Comparison of ENCODE assay signal across 8 mouse cellular contexts in the genomic region with DNA sequence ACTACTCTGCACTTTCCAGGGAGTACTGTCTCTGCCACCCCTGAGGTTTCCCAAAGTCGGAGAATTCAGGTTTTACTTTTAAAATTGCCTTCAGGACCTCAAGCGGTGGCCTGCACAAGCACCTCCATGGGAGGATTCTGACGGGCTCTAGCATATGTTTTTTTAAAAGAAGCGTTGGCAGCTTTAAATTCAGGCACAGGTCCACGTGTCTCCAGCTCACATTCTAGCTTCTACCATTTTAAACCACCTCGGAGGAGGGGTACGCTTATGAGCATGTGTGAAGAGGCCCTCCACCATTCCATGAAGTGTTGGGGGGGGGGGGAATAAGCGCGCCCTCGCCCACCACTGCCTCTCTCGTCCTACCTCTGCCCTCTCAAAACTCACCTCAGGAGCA. TPM values are rescaled to one million over a fixed set of nuclear protein-coding genes. Genes with fewer than 3 reads are reported as not detected.
DNase-seq lines count a peak whose midpoint lies in the region; ATAC-seq and TF ChIP-seq lines count a peak whose summit lies in the region.

No protein-coding gene starts in this region.

- no peaks in the 10 kb centered on the region for H3K27me3 ChIP-seq in heart, embryonic 14.5 days (ENCODE audit: control insufficient read depth, insufficient read depth, low read length)
- H3K27me3 ChIP-seq in limb, embryonic 13.5 days, result no peaks in the 10 kb centered on the region

- H3K9me3 ChIP-seq in heart, embryonic 14.5 days (ENCODE audit: control insufficient read depth, low read length), result no peaks in the 10 kb centered on the region
- H3K9me3 ChIP-seq in limb, embryonic 13.5 days, result no peaks in the 10 kb centered on the region

- H3K4me3 ChIP-seq in heart, embryonic 14.5 days (ENCODE audit: control insufficient read depth in 1 of 2, insufficient read depth in 1 of 2, low read depth in 1 of 2, low read length in 2 of 2), result peak overlapping the region; percentile 89 to 97
- peak overlapping the region; percentile 98 for H3K4me3 ChIP-seq in bone marrow macrophage, adult 2 months (ENCODE audit: insufficient read depth, low read length)
- peak overlapping the region; percentile 93 for H3K4me3 ChIP-seq in limb, embryonic 13.5 days

- ATAC-seq in heart, embryonic 14.5 days (ENCODE audit: insufficient number of reproducible peaks, insufficient read depth, low FRiP score, low read depth), result peak; percentile 19; the same call in 1 of the 2 replicates
- ATAC-seq in granulocyte monocyte progenitor cell, adult 5-6 weeks (replicated peaks; ENCODE audit: poor library complexity, severe bottlenecking), result peak; percentile 10
- ATAC-seq in limb, embryonic 13.5 days (ENCODE audit: low FRiP score, low read depth), result peak; percentile 75

- intact Hi-C loops in heart, postnatal 25 days (cut with DNase I), result loop anchor here (2.0 to 10.0 kb wide), 3 partner anchors 72 to 144 kb away; partner anchors contain the start of gene B230307C23Rik

- peak overlapping the region; percentile 94 for H3K9ac ChIP-seq in heart, embryonic 14.5 days (ENCODE audit: low read length)
- H3K9ac ChIP-seq in limb, embryonic 13.5 days, result peak overlapping the region; percentile 100

- 0 out of 2 replicates have a peak, but pooled peaks cover 6% of the 10 kb centered on the region for H3K36me3 ChIP-seq in heart, embryonic 14.5 days (ENCODE audit: control insufficient read depth, insufficient read depth, low read length)
- H3K36me3 ChIP-seq in limb, embryonic 13.5 days, result peaks cover 18% of the 10 kb centered on the region

- peak overlapping the region; percentile 71 to 99 for H3K27ac ChIP-seq in heart, embryonic 14.5 days (replicated peaks in 1 of 2; ENCODE audit: control insufficient read depth in 1 of 2, insufficient read depth in 1 of 2, low read depth in 2 of 2, low read length in 2 of 2)
- H3K27ac ChIP-seq in bone marrow macrophage, adult 2 months (ENCODE audit: insufficient read depth, low read depth, low read length), result peak overlapping the region; percentile 81
- peak overlapping the region; percentile 100 for H3K27ac ChIP-seq in limb, embryonic 13.5 days

- TF ChIP-seq POLR2A in bone marrow macrophage, adult 2 months (IDR thresholded peaks at IDR 0.05; ENCODE audit: borderline replicate concordance, low read depth, low read length), result no peak

- TF ChIP-seq CTCF in bone marrow macrophage, adult 2 months (IDR thresholded peaks at IDR 0.05; ENCODE audit: low read depth, low read length), result no peak

- WGBS in heart, embryonic 14.5 days, result 2% methylated on average over 11 of the region's 11 CpGs
- WGBS in limb, embryonic 13.5 days, result under 1% methylated on average over 11 of the region's 11 CpGs

- H3K4me1 ChIP-seq in heart, embryonic 14.5 days (ENCODE audit: control insufficient read depth in 2 of 2, insufficient read depth in 2 of 2, low read length in 2 of 2), result peaks cover 7 to 25% of the 10 kb centered on the region in 2 experiments
- H3K4me1 ChIP-seq in bone marrow macrophage, adult 2 months (ENCODE audit: control insufficient read depth, insufficient read depth, low read length), result peaks cover 28% of the 10 kb centered on the region
- H3K4me1 ChIP-seq in limb, embryonic 13.5 days, result peaks cover 24% of the 10 kb centered on the region

- no peak for DNase-seq in heart, postnatal 25 days (ENCODE audit: low spot score)
- peak; percentile 81 for DNase-seq in 416B (ENCODE audit: low read depth)
- peak; percentile 58 to 63 for DNase-seq in right cerebral cortex, postnatal 36 days (ENCODE audit: low spot score in 2 of 2)
- no peak for DNase-seq in testis, postnatal 14 days (ENCODE audit: low spot score)

- H3K4me2 ChIP-seq in heart, embryonic 14.5 days (ENCODE audit: low read length), result peak overlapping the region; percentile 77
- peak overlapping the region; percentile 75 for H3K4me2 ChIP-seq in limb, embryonic 13.5 days (replicated peaks)

RNA-seq across cellular contexts. Expression of gene Prdm15, which starts 1.0 kb away (rescaled TPM):
- polyA plus RNA-seq in heart, embryonic 14.5 days (2014; fragmentation: Nextera tagmentation; extraction: Ambion mirVana), result 4.3 and 6.4 TPM in 2 replicates
- 1 to 10 TPM; 5.1 TPM for total RNA-seq in heart, postnatal 25 days (2021)
- 4.4 and 7.5 TPM in 2 replicates for polyA plus RNA-seq in bone marrow macrophage, adult 2 months (2012; ENCODE audit: insufficient read depth, insufficient read length, missing spikeins)
- 29.2 TPM in 2 replicates for total RNA-seq in granulocyte monocyte progenitor cell, adult 5-6 weeks (2014; fragmentation: Nextera tagmentation)
- total RNA-seq in granulocyte monocyte progenitor cell, adult 5-6 weeks (2017), result 15.0 and 17.3 TPM in 2 replicates
- 12.7 and 15.3 TPM in 2 replicates for polyA plus RNA-seq in limb, embryonic 13.5 days (2015; fragmentation: Nextera tagmentation; extraction: Ambion mirVana)

Comparison
In these comparisons a context has a peak if more than half of its experiments do, and no peak if none do; other contexts are left out.
1. ATAC-seq: peak in every context shown above with its lines; median percentile 75 in limb, embryonic 13.5 days; 19 in heart, embryonic 14.5 days; 10 in granulocyte monocyte progenitor cell, adult 5-6 weeks.
2. DNase-seq: peak in 416B (single experiment) and right cerebral cortex, postnatal 36 days (2 of 2); none in heart, postnatal 25 days (single experiment) and testis, postnatal 14 days (single experiment).
3. Peak in every context shown above with its lines, with median percentiles within 50 percentile points of each other: H3K27ac ChIP-seq and H3K4me3 ChIP-seq.